15 mouse cellular contexts compared by ENCODE assay signal in genomic region chr13:90039613-90040012, GRCm38 (mm10). TPM values are rescaled to one million over a fixed set of nuclear protein-coding genes. Genes with fewer than 3 reads are reported as not detected.
DNase-seq lines count a peak whose midpoint lies in the region; ATAC-seq and TF ChIP-seq lines count a peak whose summit lies in the region.
"Had no signal": no experiment of that assay in that cellular context is flagged by ENCODE, and none has a peak within 500 bp of the region (broad histone marks: within the 10 kb centered on the region; RNA-seq: fewer than 3 reads in every experiment).

No protein-coding gene starts in this region.

- H3K4me2 ChIP-seq in kidney, postnatal 0 days (ENCODE audit: low read length): no peak overlapping the region
- H3K4me2 ChIP-seq in limb, embryonic 11.5 days (ENCODE audit: low read depth, severe bottlenecking): no peak overlapping the region
- H3K4me2 ChIP-seq: heart, embryonic 15.5 days; hindbrain, embryonic 12.5 days; liver, embryonic 12.5 days had no signal

- H3K27me3 ChIP-seq in kidney, postnatal 0 days (ENCODE audit: insufficient read depth, low read length): no peaks in the 10 kb centered on the region
- no peaks in the 10 kb centered on the region for H3K27me3 ChIP-seq in limb, embryonic 11.5 days (ENCODE audit: control insufficient read depth, insufficient read depth, low read length)
- H3K27me3 ChIP-seq: heart, embryonic 15.5 days; hindbrain, embryonic 12.5 days; liver, embryonic 12.5 days had no signal

- no peak overlapping the region for H3K27ac ChIP-seq in kidney, postnatal 0 days
- H3K27ac ChIP-seq in limb, embryonic 11.5 days (replicated peaks; ENCODE audit: low read depth, low read length): no peak overlapping the region
- H3K27ac ChIP-seq: heart, embryonic 15.5 days; hindbrain, embryonic 12.5 days; liver, embryonic 12.5 days had no signal

- peak; percentile 28 for DNase-seq in kidney, postnatal 0 days (ENCODE audit: low spot score)
- no peak for DNase-seq in kidney, postnatal 4 days
- DNase-seq in brain, embryonic 14.5 days (ENCODE audit: low read depth): peak; percentile 28
- DNase-seq in embryo, embryonic 11 days: peak; percentile 80
- DNase-seq in limb, embryonic 11.5 days (ENCODE audit: low spot score): peak; percentile 65
- no peak for DNase-seq in adrenal gland, adult 18-20 months (ENCODE audit: low spot score in 2 of 2)
- DNase-seq in ovary, adult 18-20 months (ENCODE audit: low spot score): no peak
- DNase-seq: cerebellum, adult 11 months had no signal

- no peaks in the 10 kb centered on the region for H3K9me3 ChIP-seq in kidney, postnatal 0 days (replicated peaks; ENCODE audit: low read length)
- no peaks in the 10 kb centered on the region for H3K9me3 ChIP-seq in limb, embryonic 11.5 days (ENCODE audit: control insufficient read depth, low read length)
- H3K9me3 ChIP-seq: heart, embryonic 15.5 days; hindbrain, embryonic 12.5 days; liver, embryonic 12.5 days had no signal

- no peak overlapping the region for H3K9ac ChIP-seq in kidney, postnatal 0 days (ENCODE audit: low read depth, low read length)
- H3K9ac ChIP-seq in limb, embryonic 11.5 days (ENCODE audit: low read length): no peak overlapping the region
- H3K9ac ChIP-seq: heart, embryonic 15.5 days; hindbrain, embryonic 12.5 days; liver, embryonic 12.5 days had no signal

- TF ChIP-seq CTCF in kidney, postnatal 0 days (IDR thresholded peaks at IDR 0.05; ENCODE audit: low read depth): no peak
- TF ChIP-seq CTCF in brain, embryonic 14.5 days (IDR thresholded peaks at IDR 0.05; ENCODE audit: borderline replicate concordance, extremely low read depth, insufficient read depth, insufficient read length): no peak

- ATAC-seq in kidney, postnatal 0 days (replicated peaks; ENCODE audit: low FRiP score, low read depth): no peak
- peak; percentile 47; the same call in 1 of the 2 replicates for ATAC-seq in limb, embryonic 11.5 days (ENCODE audit: insufficient number of reproducible peaks, low FRiP score, low TSS enrichment, low read depth)
- ATAC-seq: CD4-positive, CD25-positive, alpha-beta regulatory T cell, adult 4 months; intestine, postnatal 0 days; liver, embryonic 12.5 days; lung, postnatal 0 days had no signal

- no peak for TF ChIP-seq POLR2A in brain, embryonic 14.5 days (IDR thresholded peaks at IDR 0.05; ENCODE audit: borderline replicate concordance, extremely low read depth, insufficient read depth, insufficient read length, poor library complexity, severe bottlenecking)

- no peaks in the 10 kb centered on the region for H3K4me1 ChIP-seq in kidney, postnatal 0 days (replicated peaks; ENCODE audit: insufficient read depth, low read length)
- H3K4me1 ChIP-seq in limb, embryonic 11.5 days (ENCODE audit: control insufficient read depth, insufficient read depth, low read length): no peaks in the 10 kb centered on the region
- H3K4me1 ChIP-seq: heart, embryonic 15.5 days; hindbrain, embryonic 12.5 days; liver, embryonic 12.5 days had no signal

- WGBS in kidney, postnatal 0 days: 12% methylated on average over 2 of the region's 2 CpGs
- whole genome bisulfite sequencing in limb, embryonic 11.5 days: 12% methylated on average over 2 of the region's 2 CpGs

- H3K36me3 ChIP-seq in kidney, postnatal 0 days (ENCODE audit: insufficient read depth, low read length): no peaks in the 10 kb centered on the region
- no peaks in the 10 kb centered on the region for H3K36me3 ChIP-seq in limb, embryonic 11.5 days (ENCODE audit: control insufficient read depth, insufficient read depth, low read length)
- H3K36me3 ChIP-seq: heart, embryonic 15.5 days; hindbrain, embryonic 12.5 days; liver, embryonic 12.5 days had no signal

- no peak overlapping the region for H3K4me3 ChIP-seq in kidney, postnatal 0 days (replicated peaks; ENCODE audit: low read depth, low read length)
- H3K4me3 ChIP-seq in limb, embryonic 11.5 days (ENCODE audit: low read depth, low read length): no peak overlapping the region
- H3K4me3 ChIP-seq: erythroblast, embryonic 14.5 days; heart, embryonic 15.5 days; hindbrain, embryonic 12.5 days; liver, embryonic 12.5 days had no signal

RNA-seq across cellular contexts. Expression of gene Tmem167, which starts 49.3 kb away (rescaled TPM):
- 63.4 and 66.2 TPM in 2 replicates for polyA plus RNA-seq in kidney, postnatal 0 days (2015; fragmentation: Nextera tagmentation; extraction: Ambion mirVana)
- 17.6 and 18.6 TPM in 2 replicates for polyA plus RNA-seq in brain, embryonic 14.5 days (2012; rRNA removed)
- 74.9 and 75.9 TPM in 2 replicates for polyA plus RNA-seq in limb, embryonic 11.5 days (2014; fragmentation: Nextera tagmentation; extraction: Ambion mirVana)
- total RNA-seq in adrenal gland, adult 18-20 months (2021): 10 to 100 TPM; 16.6 to 16.7 TPM

RNA-seq across cellular contexts. Expression of gene Xrcc4, which starts 49.8 kb away (rescaled TPM):
- 19.9 and 20.8 TPM in 2 replicates for polyA plus RNA-seq in kidney, postnatal 0 days (2015; fragmentation: Nextera tagmentation; extraction: Ambion mirVana)
- 5.9 and 6.1 TPM in 2 replicates for polyA plus RNA-seq in brain, embryonic 14.5 days (2012; rRNA removed)
- polyA plus RNA-seq in limb, embryonic 11.5 days (2014; fragmentation: Nextera tagmentation; extraction: Ambion mirVana): 10.1 and 11.6 TPM in 2 replicates
- 10 to 100 TPM; 10.9 to 13.2 TPM for total RNA-seq in adrenal gland, adult 18-20 months (2021)

Comparison
In these comparisons a context has a peak if more than half of its experiments do, and no peak if none do; other contexts are left out.
1. DNase-seq: peak in kidney, postnatal 0 days (single experiment), brain, embryonic 14.5 days (single experiment), embryo, embryonic 11 days (single experiment) and limb, embryonic 11.5 days (single experiment); none in kidney, postnatal 4 days (0 of 2), adrenal gland, adult 18-20 months (0 of 2) and ovary, adult 18-20 months (single experiment).